Mouse (Mus musculus) cortical plate, adult 2 months (tissue): ENCODE data around the gene H2afv.

Experiments
- CTCF ChIP-seq: fragments of 200-500 bp; IDR thresholded peaks from 2 replicates; pipeline ENCODE4 v1.5.1; 2011; ENCODE audit warnings: mild to moderate bottlenecking, control low read depth, low read length; ENCODE audit not compliant: insufficient read depth; ENCODE audit errors: extremely low read depth
- POLR2A ChIP-seq: fragments of 200-500 bp; IDR thresholded peaks from 2 replicates; pipeline ENCODE4 v1.6.1; 2011; ENCODE audit warnings: mild to moderate bottlenecking, low read length, control low read depth; ENCODE audit not compliant: insufficient read depth; ENCODE audit errors: extremely low read depth

- no peak for TF ChIP-seq POLR2A
- no peak for TF ChIP-seq CTCF
Observed at GRCm38 (mm10) chr11:6463159-6463837, 19.1 kb upstream of the H2afv start.
